Mouse (Mus musculus): ENCODE measurements at regions not wholly inside any gene's neighbourhood (a gene's known extent, or its start where the extent isn't known, plus 50 kb on each side); places are given as distances from the start of the nearest gene placed in this dataset.

DNA sequence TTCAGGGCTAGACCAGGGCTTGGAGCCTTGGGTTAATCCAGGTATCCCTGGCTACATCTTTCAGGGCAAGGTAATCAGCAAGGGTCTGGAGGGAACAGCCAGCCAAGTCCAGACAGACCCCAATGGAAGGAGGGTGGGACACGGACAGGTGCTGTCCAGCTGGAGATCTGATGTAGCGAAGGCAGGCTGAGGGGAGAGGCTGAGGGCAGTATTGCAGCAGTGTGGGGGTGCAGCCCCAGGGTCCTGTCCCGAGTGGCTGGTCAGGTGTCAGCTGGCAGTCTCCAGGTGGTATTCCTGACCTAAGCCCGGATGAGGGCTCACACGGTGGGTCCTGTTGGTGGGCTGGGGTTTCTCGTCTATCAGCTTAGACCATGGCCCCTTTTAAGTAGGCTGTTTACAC, 245.7 kb downstream of the Etnk1 start:
- TF ChIP-seq CTCF (IDR thresholded peaks at IDR 0.05; ENCODE audit: low read depth) (no peak), EP300 (IDR thresholded peaks at IDR 0.05; ENCODE audit: low read depth) (no peak)

Measured in liver, postnatal 0 days (tissue).